Mouse (Mus musculus) MEL (cell line): ENCODE results near the gene Pi4ka.

Source experiments
- CTCF ChIP-seq, 3 experiments: IDR thresholded peaks in 2 of 3; conservative IDR thresholded peaks in 1 of 3; 2 replicates each; pipeline ENCODE4 v1.5.1; 2011 to 2012; ENCODE audit warnings: low read length in 3 of 3, low read depth in 2 of 3, mild to moderate bottlenecking in 2 of 3, improper control_type of control experiment in 1 of 3, inconsistent platforms in 1 of 3, mixed read lengths in 1 of 3, moderate library complexity in 1 of 3; ENCODE audit not compliant: control insufficient read depth in 1 of 3, insufficient read depth in 1 of 3, poor library complexity in 1 of 3, severe bottlenecking in 1 of 3
- ELF1 ChIP-seq: IDR thresholded peaks from 2 replicates; pipeline ENCODE4 v1.6.1; 2014; ENCODE audit warnings: low read depth, mild to moderate bottlenecking, inconsistent platforms, low read length, improper control_type of control experiment, moderate library complexity
- EP300 ChIP-seq, 2 experiments: IDR thresholded peaks; 2 replicates each; pipeline ENCODE4 v1.6.1; 2011; ENCODE audit warnings: improper control_type of control experiment in 2 of 2, low read length in 2 of 2, low read depth in 1 of 2, mild to moderate bottlenecking in 1 of 2
- JUND ChIP-seq: IDR thresholded peaks from 2 replicates; pipeline ENCODE4 v1.6.1; 2011; ENCODE audit warnings: low read depth, mild to moderate bottlenecking, improper control_type of control experiment, low read length
- MYB ChIP-seq: IDR thresholded peaks from 2 replicates; pipeline ENCODE4 v1.6.1; 2011; ENCODE audit warnings: mild to moderate bottlenecking, low read depth, low read length, improper control_type of control experiment
- POLR2AphosphoS5 ChIP-seq: IDR thresholded peaks from 2 replicates; pipeline ENCODE4 v1.6.1; 2012; ENCODE audit warnings: low read depth, borderline replicate concordance, mild to moderate bottlenecking, inconsistent platforms, low read length, moderate library complexity, mixed read lengths
- RAD21 ChIP-seq: IDR thresholded peaks from 2 replicates; pipeline ENCODE4 v1.6.1; 2011; ENCODE audit warnings: mild to moderate bottlenecking, low read depth, low read length, improper control_type of control experiment
- TAL1 ChIP-seq: IDR thresholded peaks from 2 replicates; pipeline ENCODE4 v1.6.1; 2012; ENCODE audit warnings: mild to moderate bottlenecking, inconsistent platforms, low read length, moderate library complexity, mixed read lengths

DNA sequence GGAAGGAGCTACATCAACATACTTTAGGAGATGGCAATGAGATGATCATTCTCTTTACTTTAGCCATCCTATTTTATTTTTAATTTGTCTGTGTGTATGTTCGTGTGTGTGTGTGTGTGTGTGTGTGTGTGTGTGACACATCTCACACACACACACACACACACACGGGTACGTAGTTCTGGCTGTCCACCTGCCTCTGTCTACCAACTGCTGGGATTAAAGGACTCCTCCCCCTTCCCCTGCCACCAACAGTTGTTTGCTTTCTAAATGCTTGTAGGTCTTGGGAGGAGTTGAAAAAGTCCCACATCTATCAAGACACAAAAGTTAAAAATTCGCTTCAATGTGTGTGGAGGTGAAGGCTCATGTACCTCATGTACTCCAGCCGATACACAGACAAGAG is 81.4 kb downstream of the Pi4ka start:
- TF ChIP-seq POLR2AphosphoS5 = no peak
- TF ChIP-seq CTCF (IDR thresholded peaks at IDR 0.05 in 2 of 3, conservative IDR thresholded peaks at IDR 0.05 in 1 of 3; ENCODE audit: control insufficient read depth in 1 of 3, insufficient read depth in 1 of 3, low read depth in 2 of 3, low read length in 3 of 3, poor library complexity in 1 of 3, severe bottlenecking in 1 of 3) = no peak
- no peak for TF ChIP-seq TAL1
- TF ChIP-seq MYB = no peak
- no peak for TF ChIP-seq ELF1
- no peak for TF ChIP-seq EP300 (IDR thresholded peaks at IDR 0.05; ENCODE audit: low read depth in 1 of 2, low read length in 2 of 2)
- no peak for TF ChIP-seq RAD21
- TF ChIP-seq JUND = no peak
